Mouse (Mus musculus): Measurements from ENCODE around the gene Bspry. TPM values are rescaled to one million over a fixed set of nuclear protein-coding genes. Genes with fewer than 3 reads are reported as not detected.

The Bspry gene
- polyA plus RNA-seq, 1 experiment from 2014 or later: 31.6 TPM

DNA sequence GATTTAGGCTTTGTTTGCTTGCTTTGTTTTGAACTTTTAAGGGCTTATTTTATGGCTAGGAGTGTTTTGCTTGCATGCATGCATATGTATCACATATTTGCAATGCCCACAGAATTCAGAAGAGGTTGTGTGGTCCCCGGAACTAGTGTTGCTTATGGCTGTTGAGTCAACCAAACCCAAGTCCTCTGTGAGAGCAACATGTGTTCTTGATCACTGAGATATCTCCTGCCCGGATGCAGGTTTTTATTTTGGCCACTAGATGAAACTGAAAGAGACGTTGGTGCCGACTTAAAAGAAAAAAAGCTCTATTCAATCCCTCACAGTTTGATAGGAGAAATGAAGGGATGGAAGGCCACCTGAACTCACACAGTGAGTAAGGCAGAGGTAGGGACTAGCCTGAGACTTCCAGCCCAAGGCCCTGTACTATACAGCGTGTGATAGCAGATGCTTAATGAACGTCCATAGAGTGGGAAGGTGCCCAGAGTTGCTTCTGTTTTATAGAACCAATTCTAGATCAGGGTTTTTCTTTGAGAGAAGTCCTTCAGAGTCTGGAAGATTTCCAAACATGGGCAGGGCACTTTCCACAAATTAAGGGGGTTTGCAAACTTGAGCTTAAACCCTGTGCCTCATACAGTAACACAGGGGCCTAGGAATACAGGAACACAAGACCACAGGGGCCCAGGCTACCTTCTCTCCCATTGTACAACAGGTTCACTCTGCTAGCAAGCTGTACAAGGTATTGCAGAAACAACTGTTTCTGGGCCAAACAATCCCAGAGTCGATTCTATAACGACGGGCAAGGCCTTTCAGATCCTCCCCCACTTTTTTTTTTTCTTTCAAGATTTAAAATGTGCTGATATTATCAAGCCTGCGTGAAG is 37.9 kb downstream of the Bspry start:
- Histone ChIP-seq H3K4me2 (ENCODE audit: low read depth, low read length) (peak overlapping the region; percentile 74), H3K27me3 (replicated peaks; ENCODE audit: control insufficient read depth, insufficient read depth, low read length) (no peaks in the 10 kb centered on the region), H3K9me3 (ENCODE audit: control insufficient read depth, low read length) (no peaks in the 10 kb centered on the region), H3K4me1 (ENCODE audit: control insufficient read depth, insufficient read depth, low read length) (peaks cover 32% of the 10 kb centered on the region), H3K4me3 (ENCODE audit: low read length) (peak overlapping the region; percentile 87), H3K36me3 (ENCODE audit: control insufficient read depth, insufficient read depth, low read length) (peaks cover 4% of the 10 kb centered on the region), H3K27ac (ENCODE audit: low read length) (peak overlapping the region; percentile 97), H3K9ac (ENCODE audit: low read depth, low read length) (peak overlapping the region; percentile 87)
- 71% methylated on average over 10 of the region's 10 CpGs for WGBS
- ATAC-seq: no peak

DNA sequence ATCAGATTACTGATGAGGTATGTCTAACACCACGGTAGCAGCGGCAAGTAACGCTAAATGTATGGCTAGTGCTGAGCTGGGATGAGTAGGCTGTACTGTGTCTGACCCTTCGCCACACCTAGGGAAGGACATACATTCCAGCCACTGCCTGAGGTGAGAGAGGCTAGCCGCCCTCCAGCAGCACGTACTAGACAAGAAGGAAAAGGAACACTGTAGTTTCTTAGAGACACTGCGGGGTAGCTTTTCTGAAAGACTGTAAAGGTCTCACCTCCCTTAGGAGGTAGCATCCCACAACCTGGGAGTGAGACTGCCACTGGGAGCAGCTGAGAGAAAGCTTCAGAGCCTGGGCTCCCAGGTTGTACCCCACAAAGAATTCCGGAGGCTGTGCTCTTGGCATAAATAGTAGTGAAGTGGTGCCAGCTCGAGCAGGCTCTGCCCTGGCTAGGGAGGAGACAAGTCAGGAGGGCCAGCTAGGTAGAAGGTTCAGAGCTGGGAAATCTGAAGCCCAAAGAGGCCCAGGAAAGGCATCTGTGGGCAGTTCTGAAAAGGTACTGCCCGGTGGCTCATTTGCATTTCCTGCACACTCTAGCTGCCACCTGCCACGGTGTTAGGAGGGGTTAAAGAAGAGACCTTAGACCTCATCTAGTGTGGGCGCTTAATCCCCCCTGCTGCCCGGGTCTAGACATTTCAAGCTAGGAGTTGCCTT is 38.7 kb downstream of the Bspry start:
- Histone ChIP-seq H3K27me3 (replicated peaks; ENCODE audit: control insufficient read depth, insufficient read depth, low read length) (no peaks in the 10 kb centered on the region), H3K27ac (ENCODE audit: low read length) (peak overlapping the region; percentile 97), H3K4me2 (ENCODE audit: low read depth, low read length) (peak overlapping the region; percentile 74), H3K4me3 (ENCODE audit: low read length) (peak overlapping the region; percentile 87), H3K9ac (ENCODE audit: low read depth, low read length) (peak overlapping the region; percentile 87), H3K9me3 (ENCODE audit: control insufficient read depth, low read length) (no peaks in the 10 kb centered on the region), H3K36me3 (ENCODE audit: control insufficient read depth, insufficient read depth, low read length) (peaks cover under 1% of the 10 kb centered on the region; the same call in 1 of the 2 replicates), H3K4me1 (ENCODE audit: control insufficient read depth, insufficient read depth, low read length) (peaks cover 34% of the 10 kb centered on the region)
- peak; percentile 63 for ATAC-seq
- 29% methylated on average over 13 of the region's 13 CpGs for WGBS

DNA sequence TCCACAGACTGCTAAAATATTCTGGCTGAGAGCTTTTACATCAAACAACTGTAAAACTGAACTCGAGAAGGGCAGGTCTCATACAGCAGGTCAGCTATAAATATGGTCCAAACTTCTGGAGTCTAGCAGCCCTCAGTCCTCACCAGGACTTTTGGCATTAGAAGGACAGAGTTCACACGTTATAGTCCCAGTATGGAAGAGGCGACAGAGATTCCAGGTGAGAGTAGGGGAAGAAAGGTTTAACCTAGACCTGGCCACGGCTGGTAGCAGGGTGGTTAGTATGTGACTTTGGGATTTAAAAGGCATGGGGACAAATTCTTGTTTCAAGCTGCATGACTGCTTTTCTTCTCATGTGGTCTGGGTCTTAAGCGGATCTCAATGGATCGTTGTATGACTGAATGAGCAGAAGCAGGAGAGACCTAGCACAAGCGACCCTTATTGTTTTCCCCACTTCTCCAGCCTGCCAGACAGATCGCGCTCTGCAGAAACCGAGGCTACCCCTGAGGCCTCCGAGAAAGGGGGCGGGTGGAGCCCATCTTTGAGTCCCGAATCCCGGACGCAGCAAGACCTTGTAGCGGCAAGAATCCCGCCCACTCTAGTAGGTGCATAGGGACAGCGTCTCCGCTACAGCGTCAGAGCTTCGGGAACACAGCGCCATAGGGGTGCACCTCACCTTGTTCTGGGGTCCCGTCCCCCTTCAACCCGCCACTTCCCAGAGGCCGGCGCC is 39.4 kb downstream of the Bspry start:
- Histone ChIP-seq H3K9ac (ENCODE audit: low read depth, low read length) (peak overlapping the region; percentile 87), H3K4me2 (ENCODE audit: low read depth, low read length) (peak overlapping the region; percentile 74), H3K9me3 (ENCODE audit: control insufficient read depth, low read length) (no peaks in the 10 kb centered on the region), H3K27ac (ENCODE audit: low read length) (peak overlapping the region; percentile 97), H3K4me1 (ENCODE audit: control insufficient read depth, insufficient read depth, low read length) (peaks cover 41% of the 10 kb centered on the region), H3K4me3 (ENCODE audit: low read length) (peak overlapping the region; percentile 87), H3K27me3 (replicated peaks; ENCODE audit: control insufficient read depth, insufficient read depth, low read length) (no peaks in the 10 kb centered on the region), H3K36me3 (ENCODE audit: control insufficient read depth, insufficient read depth, low read length) (0 out of 2 replicates have a peak, but pooled peaks cover 2% of the 10 kb centered on the region)
- peak; percentile 57 for ATAC-seq
- under 1% methylated on average over 26 of the region's 26 CpGs for WGBS

DNA sequence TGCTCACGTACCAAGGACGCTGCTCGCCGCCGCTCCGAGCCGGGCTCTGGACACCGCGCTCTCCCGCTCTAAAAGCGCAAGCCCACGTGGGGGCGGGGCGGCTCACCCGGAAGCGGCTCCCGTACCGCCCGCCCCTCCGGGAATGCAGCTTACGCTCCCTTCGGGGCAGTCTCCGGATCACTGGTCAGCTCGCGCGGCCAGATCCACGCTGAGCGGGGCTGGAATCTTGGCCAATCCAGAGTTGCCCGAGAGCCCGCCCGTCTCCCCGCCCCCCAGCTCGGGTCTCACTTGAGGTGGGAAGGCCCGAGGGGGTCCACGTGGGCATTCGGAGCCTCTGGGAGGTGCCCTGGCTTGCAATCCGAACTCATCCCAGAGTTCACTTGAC is 40.0 kb downstream of the Bspry start, which contains the start of gene Alad:
Gene Alad (minus strand): TSS at position 70 of the 385 bp plus-strand sequence.
- Histone ChIP-seq H3K36me3 (ENCODE audit: control insufficient read depth, insufficient read depth, low read length) (0 out of 2 replicates have a peak, but pooled peaks cover 2% of the 10 kb centered on the region), H3K27ac (ENCODE audit: low read length) (peak within 1 kb of the TSS; percentile 97), H3K4me2 (ENCODE audit: low read depth, low read length) (peak within 1 kb of the TSS; percentile 74), H3K4me1 (ENCODE audit: control insufficient read depth, insufficient read depth, low read length) (peaks cover 42% of the 10 kb centered on the region), H3K9me3 (ENCODE audit: control insufficient read depth, low read length) (no peaks in the 10 kb centered on the region), H3K27me3 (replicated peaks; ENCODE audit: control insufficient read depth, insufficient read depth, low read length) (no peaks in the 10 kb centered on the region), H3K4me3 (ENCODE audit: low read length) (peak within 1 kb of the TSS; percentile 87), H3K9ac (ENCODE audit: low read depth, low read length) (peak within 1 kb of the TSS; percentile 87)
- WGBS: under 1% methylated on average over 37 of the region's 37 CpGs
- peak; percentile 79 for ATAC-seq

DNA sequence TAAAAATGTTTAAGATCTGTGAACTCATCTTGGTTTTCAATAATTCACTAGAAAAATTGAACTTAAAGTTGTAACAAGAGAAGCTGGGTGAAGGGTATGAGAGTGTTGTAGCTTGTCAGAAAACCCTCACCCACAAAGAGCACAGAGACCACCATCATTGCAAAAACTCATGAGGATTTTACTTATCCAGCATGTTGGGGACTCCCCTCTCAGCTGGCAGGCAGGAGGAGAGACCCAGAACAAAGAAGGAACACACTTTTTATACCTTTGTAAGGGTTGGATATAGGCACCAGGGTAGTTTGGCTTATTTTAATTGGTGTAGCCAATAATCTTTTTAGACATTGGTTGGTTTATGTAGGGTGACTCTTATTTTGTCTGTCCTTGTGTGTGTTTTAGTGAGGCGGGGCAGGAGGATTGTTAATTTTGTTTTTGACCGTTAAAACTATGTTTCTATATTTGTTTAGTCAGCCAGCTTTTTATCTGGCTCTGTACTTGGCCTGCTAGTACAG is 41.1 kb downstream of the Bspry start:
- Histone ChIP-seq H3K27me3 (replicated peaks; ENCODE audit: control insufficient read depth, insufficient read depth, low read length) (no peaks in the 10 kb centered on the region), H3K4me1 (ENCODE audit: control insufficient read depth, insufficient read depth, low read length) (peaks cover 31% of the 10 kb centered on the region), H3K36me3 (ENCODE audit: control insufficient read depth, insufficient read depth, low read length) (0 out of 2 replicates have a peak, but pooled peaks cover 2% of the 10 kb centered on the region), H3K27ac (ENCODE audit: low read length) (no peak overlapping the region), H3K9ac (ENCODE audit: low read depth, low read length) (no peak overlapping the region), H3K4me3 (ENCODE audit: low read length) (no peak overlapping the region), H3K4me2 (ENCODE audit: low read depth, low read length) (no peak overlapping the region; the same call in 1 of the 2 replicates), H3K9me3 (ENCODE audit: control insufficient read depth, low read length) (no peaks in the 10 kb centered on the region)
- WGBS: 72% methylated on average over 2 of the region's 2 CpGs
- ATAC-seq: no peak

DNA sequence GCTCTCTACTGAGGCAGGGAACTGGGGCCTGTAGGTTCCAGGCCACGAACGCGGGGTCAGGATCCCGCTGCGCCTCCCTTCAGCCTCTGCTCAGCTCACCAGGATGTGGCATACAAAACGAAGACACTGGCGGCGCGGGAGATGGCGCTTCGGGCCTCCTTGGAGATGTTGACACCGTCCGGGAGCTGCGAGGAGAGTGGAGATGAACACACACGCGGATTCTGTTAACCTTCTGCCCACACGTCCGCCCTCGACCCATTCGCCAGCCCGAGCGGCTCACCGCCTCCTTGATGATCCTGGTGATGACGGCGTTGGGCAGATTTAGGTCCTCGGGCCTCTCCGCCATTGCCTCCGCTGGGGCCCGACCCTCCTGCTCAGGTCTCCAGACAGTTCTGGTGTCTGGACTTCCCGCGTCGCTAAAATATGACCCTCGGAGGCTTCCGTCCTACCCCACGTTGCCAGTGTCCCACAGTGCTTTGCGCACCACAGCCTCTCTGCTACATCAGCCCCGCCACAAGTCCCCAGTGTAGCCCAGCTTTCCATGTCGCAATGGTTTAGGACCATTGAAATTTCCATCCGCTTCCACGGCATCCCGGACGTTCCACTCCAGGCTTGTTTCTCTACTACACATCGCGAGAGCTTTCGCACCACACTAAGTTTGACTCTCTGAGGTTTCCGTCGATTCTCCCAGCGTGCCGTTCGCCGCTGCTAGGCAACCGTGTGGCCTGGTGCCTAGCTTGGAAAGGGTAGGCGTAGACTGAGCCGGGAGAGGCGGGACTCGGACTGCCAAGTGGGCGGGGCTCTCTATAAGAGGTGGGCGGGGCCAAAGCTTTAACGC is 45.0 kb downstream of the Bspry start, which contains the start of the genes Pole3 and 4933430I17Rik:
Gene Pole3 (minus strand): TSS at position 418 of the 838 bp plus-strand sequence.
Gene 4933430I17Rik (plus strand): TSS at position 719 of the 838 bp plus-strand sequence.
- peaks cover 12% of the 10 kb centered on the region for H3K4me1 ChIP-seq (ENCODE audit: control insufficient read depth, insufficient read depth, low read length)
- ATAC-seq: peak; percentile 98
- under 1% methylated on average over 59 of the region's 59 CpGs for WGBS

DNA sequence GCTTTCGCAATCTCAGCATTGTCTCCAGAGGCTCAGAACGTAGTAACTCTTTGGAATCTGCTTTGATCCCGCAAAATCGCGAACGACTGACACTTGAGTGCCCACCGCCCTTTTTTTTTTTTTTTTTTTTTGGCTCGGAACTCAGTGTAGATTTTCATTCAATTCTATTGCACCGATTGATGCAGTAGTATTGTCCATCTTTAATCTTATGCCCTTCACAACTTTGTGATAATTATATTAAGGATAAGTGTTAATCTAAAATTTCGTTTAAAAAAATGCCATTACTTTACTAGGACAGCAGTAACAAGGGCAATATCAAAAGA is 45.6 kb downstream of the Bspry start:
- H3K9ac ChIP-seq (ENCODE audit: low read depth, low read length): no peak overlapping the region
- no peak for ATAC-seq
- 2% methylated on average over 10 of the region's 10 CpGs for WGBS

More for the DNA sequence above, 45.0 kb downstream of the Bspry start, which contains the start of the genes Pole3 and 4933430I17Rik:
- peak within 1 kb of the TSS; percentile 91 for H3K4me2 ChIP-seq (ENCODE audit: low read depth, low read length)
- H3K9me3 ChIP-seq (ENCODE audit: control insufficient read depth, low read length): no peaks in the 10 kb centered on the region
- H3K27ac ChIP-seq (ENCODE audit: low read length): peak within 1 kb of the TSS; percentile 86
- peak within 1 kb of the TSS; percentile 94 for H3K4me3 ChIP-seq (ENCODE audit: low read length)
- no peaks in the 10 kb centered on the region for H3K27me3 ChIP-seq (replicated peaks; ENCODE audit: control insufficient read depth, insufficient read depth, low read length)
- H3K36me3 ChIP-seq (ENCODE audit: control insufficient read depth, insufficient read depth, low read length): 0 out of 2 replicates have a peak, but pooled peaks cover 2% of the 10 kb centered on the region
- H3K9ac ChIP-seq (ENCODE audit: low read depth, low read length): peak within 1 kb of the TSS; percentile 90

DNA sequence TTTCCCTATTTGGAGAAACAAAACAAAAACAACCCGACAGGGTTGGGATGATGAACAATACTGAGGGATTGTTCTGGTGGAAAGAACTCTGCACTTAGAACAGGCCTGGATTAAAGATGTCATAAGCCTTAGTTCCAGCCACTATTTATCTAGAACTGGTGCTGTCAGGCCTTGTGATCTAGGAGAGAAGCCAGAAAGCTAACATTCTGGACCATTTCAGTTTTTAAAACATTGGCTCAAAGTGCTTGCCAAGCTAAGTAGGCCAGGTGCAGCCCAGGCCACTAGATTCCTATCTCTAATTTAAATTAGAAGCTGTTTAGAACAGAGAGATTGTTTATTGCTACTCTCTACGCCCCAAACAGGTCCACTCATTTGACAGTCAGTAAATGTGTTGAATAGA is 46.4 kb downstream of the Bspry start:
- no peak overlapping the region for H3K27ac ChIP-seq (ENCODE audit: low read length)
- no peak overlapping the region for H3K4me3 ChIP-seq (ENCODE audit: low read length)
- no peaks in the 10 kb centered on the region for H3K27me3 ChIP-seq (replicated peaks; ENCODE audit: control insufficient read depth, insufficient read depth, low read length)
- 49% methylated on average over 2 of the region's 2 CpGs for WGBS
- H3K4me2 ChIP-seq (ENCODE audit: low read depth, low read length): no peak overlapping the region
- no peak overlapping the region for H3K9ac ChIP-seq (ENCODE audit: low read depth, low read length)
- no peaks in the 10 kb centered on the region for H3K9me3 ChIP-seq (ENCODE audit: control insufficient read depth, low read length)
- peaks cover 18% of the 10 kb centered on the region for H3K4me1 ChIP-seq (ENCODE audit: control insufficient read depth, insufficient read depth, low read length)
- no peak for ATAC-seq
- H3K36me3 ChIP-seq (ENCODE audit: control insufficient read depth, insufficient read depth, low read length): 0 out of 2 replicates have a peak, but pooled peaks cover 2% of the 10 kb centered on the region

More for the DNA sequence above, 45.6 kb downstream of the Bspry start:
- Histone ChIP-seq H3K36me3 (ENCODE audit: control insufficient read depth, insufficient read depth, low read length) (0 out of 2 replicates have a peak, but pooled peaks cover 2% of the 10 kb centered on the region), H3K4me3 (ENCODE audit: low read length) (peak overlapping the region; percentile 94), H3K27me3 (replicated peaks; ENCODE audit: control insufficient read depth, insufficient read depth, low read length) (no peaks in the 10 kb centered on the region), H3K4me2 (ENCODE audit: low read depth, low read length) (peak overlapping the region; percentile 40), H3K9me3 (ENCODE audit: control insufficient read depth, low read length) (no peaks in the 10 kb centered on the region), H3K27ac (ENCODE audit: low read length) (no peak overlapping the region), H3K4me1 (ENCODE audit: control insufficient read depth, insufficient read depth, low read length) (peaks cover 12% of the 10 kb centered on the region)
